Mouse (Mus musculus) heart, adult 2 months (tissue): Measurements from ENCODE around the gene Glcci1.

ENCODE experiments used
- EP300 ChIP-seq: fragments of 200-500 bp; IDR thresholded peaks from 2 replicates; pipeline ENCODE4 v1.6.1; 2011; ENCODE audit warnings: low read depth, low read length, control low read depth; ENCODE audit not compliant: insufficient read depth
- POLR2A ChIP-seq: fragments of 200-500 bp; IDR thresholded peaks from 2 replicates; pipeline ENCODE4 v1.6.1; 2011; ENCODE audit warnings: mild to moderate bottlenecking, low read depth, low read length, control low read depth; ENCODE audit not compliant: insufficient read depth

DNA sequence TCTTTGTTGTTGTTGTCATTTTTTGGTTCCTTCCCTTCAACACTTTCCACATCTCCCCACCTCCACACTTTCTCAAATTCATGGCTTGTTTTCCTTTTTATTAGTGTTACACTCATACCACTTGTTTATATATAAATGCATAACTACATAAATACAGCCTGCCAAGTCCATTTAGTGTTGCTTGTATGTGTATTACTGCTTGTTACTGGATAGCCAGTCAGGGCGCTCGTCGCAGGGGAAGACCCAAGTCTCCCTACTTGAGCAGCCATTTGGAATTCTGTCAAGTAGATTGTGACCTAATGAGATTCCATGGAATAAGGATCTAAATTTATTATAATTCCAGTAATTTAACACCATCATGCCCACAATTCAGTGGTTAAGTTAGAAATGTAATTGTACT is 10.3 kb downstream of the Glcci1 start:
- TF ChIP-seq POLR2A (no peak), EP300 (no peak)
